Mouse (Mus musculus): ENCODE results near the gene Cpsf2. TPM values are rescaled to one million over a fixed set of nuclear protein-coding genes. Genes with fewer than 3 reads are reported as not detected.

Cpsf2 gene
- polyA plus RNA-seq (2012; rRNA removed): 11.3 and 12.3 TPM in 2 replicates

GRCm38 (mm10) chr12:101975601-101976571 lies at the start of gene Cpsf2:
Gene Cpsf2, plus strand, starts transcription at chr12:101975988.

GRCm38 (mm10) chr12:101957942-101958544 lies 17.7 kb upstream of the Cpsf2 start, which contains the start of gene Atxn3:
Gene Atxn3, minus strand, starts transcription at chr12:101958246.

Other genes starting within 250 kb of the Cpsf2 start
- 2.5 and 2.6 TPM in 2 replicates for gene Fbln5, start 156.9 kb upstream of the Cpsf2 start, polyA plus RNA-seq (2012; rRNA removed)
- gene Trip11, start 62.7 kb upstream of the Cpsf2 start, polyA plus RNA-seq (2012; rRNA removed): 2.4 and 2.6 TPM in 2 replicates
- 5.8 and 6.8 TPM in 2 replicates for gene Atxn3, start 17.7 kb upstream of the Cpsf2 start, polyA plus RNA-seq (2012; rRNA removed)
- gene Slc24a4, start 152.7 kb downstream of the Cpsf2 start, polyA plus RNA-seq (2012; rRNA removed): 0.07 and 0.12 TPM in 2 replicates